In the genomic region with DNA sequence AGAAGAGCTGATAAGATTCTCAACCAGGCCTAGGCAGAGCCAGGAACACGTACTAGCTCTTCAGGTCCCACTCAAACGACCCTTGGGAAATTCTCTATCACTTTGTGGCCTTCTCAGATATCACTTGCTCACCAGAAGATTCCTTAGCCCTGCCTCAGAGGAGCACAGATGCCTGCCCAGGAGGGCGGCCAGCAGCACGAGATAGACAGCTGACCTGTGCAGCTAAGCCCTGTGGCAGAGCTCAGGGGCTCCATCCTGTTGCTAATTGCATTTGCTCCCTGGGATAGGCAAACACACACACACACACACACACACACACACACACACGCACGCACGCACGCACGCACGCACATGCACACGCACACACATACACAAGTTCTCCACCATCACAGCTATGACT, we compare ENCODE assay signal across 47 mouse cellular contexts. TPM values are rescaled to one million over a fixed set of nuclear protein-coding genes. Genes with fewer than 3 reads are reported as not detected.
"Had no signal": no experiment of that assay in that cellular context is flagged by ENCODE, and none has a peak within 500 bp of the region (broad histone marks: within the 10 kb centered on the region; RNA-seq: fewer than 3 reads in every experiment).

No protein-coding gene starts in this region.

- H3K27me3 ChIP-seq: hindbrain, embryonic 12.5 days; hindbrain, embryonic 13.5 days; hindbrain, embryonic 15.5 days; intestine, embryonic 15.5 days; kidney, embryonic 15.5 days had no signal

- H3K27ac ChIP-seq: heart, embryonic 10.5 days; heart, embryonic 13.5 days; heart, embryonic 15.5 days; hindbrain, embryonic 10.5 days; hindbrain, embryonic 12.5 days; hindbrain, embryonic 13.5 days; hindbrain, embryonic 14.5 days; hindbrain, embryonic 15.5 days; hindbrain, postnatal 0 days; intestine, embryonic 15.5 days; kidney, embryonic 15.5 days; kidney, postnatal 0 days; layer of hippocampus, adult 2 months had no signal

- DNase-seq: heart, postnatal 10 days; heart, postnatal 14 days; heart, postnatal 36 days; heart, postnatal 4 days; kidney, adult 11 months; kidney, adult 18-20 months; kidney, adult 2 months; kidney, adult 8-10 months; kidney, adult 9 months; kidney, postnatal 10 days; kidney, postnatal 14 days; kidney, postnatal 25 days; kidney, postnatal 36 days; layer of hippocampus, adult 9-11 months; layer of hippocampus, postnatal 36 days had no signal

- H3K36me3 ChIP-seq: heart, embryonic 10.5 days; heart, embryonic 15.5 days; hindbrain, embryonic 15.5 days; intestine, embryonic 15.5 days; kidney, embryonic 15.5 days had no signal

- H3K4me3 ChIP-seq: heart, embryonic 10.5 days; heart, embryonic 12.5 days; heart, embryonic 13.5 days; heart, embryonic 15.5 days; hindbrain, embryonic 10.5 days; hindbrain, embryonic 12.5 days; hindbrain, embryonic 13.5 days; hindbrain, embryonic 15.5 days; intestine, embryonic 15.5 days; kidney, embryonic 15.5 days; layer of hippocampus, adult 2 months had no signal

- H3K4me2 ChIP-seq: heart, embryonic 11.5 days; heart, embryonic 12.5 days; heart, embryonic 13.5 days; heart, embryonic 15.5 days; hindbrain, embryonic 12.5 days; hindbrain, embryonic 13.5 days; hindbrain, embryonic 14.5 days; hindbrain, embryonic 15.5 days; intestine, embryonic 15.5 days; kidney, embryonic 15.5 days had no signal

- ATAC-seq: hindbrain, embryonic 16.5 days; hindbrain, postnatal 0 days; inflammation-experienced regulatory T-cells, adult 6 months; intestine, embryonic 15.5 days; intestine, embryonic 16.5 days; intestine, postnatal 0 days had no signal

RNA-seq across cellular contexts. Expression of a gene that starts 3.5 kb away (rescaled TPM):
- total RNA-seq: heart, postnatal 10 days; heart, postnatal 14 days; heart, postnatal 25 days; heart, postnatal 36 days; heart, postnatal 4 days had no signal
- polyA plus RNA-seq: heart, embryonic 14.5 days; heart, embryonic 15.5 days; intestine, embryonic 14.5 days; intestine, embryonic 16.5 days; large intestine, adult 2 months had no signal

RNA-seq across cellular contexts. Expression of a gene that starts 38.5 kb away (rescaled TPM):
- total RNA-seq: heart, postnatal 10 days; heart, postnatal 14 days; heart, postnatal 25 days; heart, postnatal 36 days; heart, postnatal 4 days; hematopoietic stem cell, adult 5-6 weeks; hindbrain, postnatal 0 days; layer of hippocampus, adult 18-20 months; layer of hippocampus, adult 2 months; layer of hippocampus, adult 8-10 months; layer of hippocampus, postnatal 10 days; layer of hippocampus, postnatal 14 days; layer of hippocampus, postnatal 25 days; layer of hippocampus, postnatal 36 days; left cerebral cortex, adult 18-20 months had no signal
- polyA plus RNA-seq: heart, embryonic 11.5 days; heart, embryonic 12.5 days; heart, embryonic 13.5 days; heart, embryonic 14.5 days; heart, embryonic 15.5 days; heart, postnatal 0 days; hindbrain, embryonic 10.5 days; hindbrain, embryonic 11.5 days; hindbrain, embryonic 12.5 days; hindbrain, embryonic 13.5 days; hindbrain, embryonic 14.5 days; hindbrain, embryonic 15.5 days; hindbrain, embryonic 16.5 days; hindbrain, postnatal 0 days; intestine, embryonic 14.5 days; intestine, embryonic 15.5 days; intestine, embryonic 16.5 days; intestine, postnatal 0 days; kidney, embryonic 15.5 days; kidney, postnatal 0 days had no signal
